Mouse (Mus musculus): ENCODE measurements around the gene Asic2.

DNA sequence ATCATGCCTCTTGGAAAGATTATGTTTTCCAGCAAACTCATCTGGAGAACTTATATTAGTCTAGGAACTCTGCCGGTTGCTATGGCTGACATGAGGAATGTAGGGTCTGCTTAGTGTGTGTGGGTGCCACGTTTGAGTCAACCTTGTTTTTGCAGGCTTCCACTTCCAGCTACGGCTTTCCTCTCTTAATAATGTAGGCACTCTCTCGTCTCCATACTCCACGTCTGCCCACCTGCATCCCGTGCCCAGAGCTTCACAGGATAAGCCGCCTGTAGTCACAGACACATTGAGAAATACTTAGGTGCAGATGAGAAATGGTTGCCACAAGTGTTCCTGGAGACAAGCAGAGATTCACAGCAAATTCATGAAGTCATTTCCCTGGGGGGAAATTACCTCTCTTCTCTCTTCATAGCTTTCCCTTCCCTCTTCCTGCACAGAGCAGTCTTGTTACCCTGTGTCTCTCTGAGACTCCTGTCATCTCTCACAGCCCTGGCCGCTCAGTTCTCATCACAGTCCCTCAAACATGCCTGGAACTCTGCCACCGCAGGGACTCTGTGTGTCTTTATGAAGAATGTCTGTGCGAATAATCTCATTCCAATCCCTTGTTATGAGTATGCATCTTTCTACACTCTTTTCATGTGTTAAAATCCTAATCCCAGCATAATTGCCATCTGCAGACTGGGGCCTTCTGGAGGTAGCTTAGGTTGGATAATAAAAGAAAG is 102.4 kb downstream of the Asic2 start:
- no peak for TF ChIP-seq CTCF (IDR thresholded peaks at IDR 0.05; ENCODE audit: borderline replicate concordance, control insufficient read depth, extremely low read depth, insufficient read depth, low read length, poor library complexity)
- no peak for TF ChIP-seq POLR2A (IDR thresholded peaks at IDR 0.05; ENCODE audit: control insufficient read depth, extremely low read depth, insufficient read depth, low read length, poor library complexity)
